Mouse (Mus musculus): ENCODE results near the gene Ctxn1.

Ctxn1 gene

GRCm38 (mm10) chr8:4250306-4250970 is 8.6 kb downstream of the Ctxn1 start:
- DNase-seq (ENCODE audit: low read depth): peak; percentile 79

- no peak for DNase-seq (ENCODE audit: low read depth)
These were observed 9.9 kb downstream of the Ctxn1 start for GRCm38 (mm10) chr8:4249213-4249612.

- no peak for DNase-seq (ENCODE audit: low read depth)
These were observed 11.0 kb downstream of the Ctxn1 start, which contains the start of gene Tgfbr3l for GRCm38 (mm10) chr8:4247951-4248540. TSS of gene Tgfbr3l (plus strand) at chr8:4248214.

DNA sequence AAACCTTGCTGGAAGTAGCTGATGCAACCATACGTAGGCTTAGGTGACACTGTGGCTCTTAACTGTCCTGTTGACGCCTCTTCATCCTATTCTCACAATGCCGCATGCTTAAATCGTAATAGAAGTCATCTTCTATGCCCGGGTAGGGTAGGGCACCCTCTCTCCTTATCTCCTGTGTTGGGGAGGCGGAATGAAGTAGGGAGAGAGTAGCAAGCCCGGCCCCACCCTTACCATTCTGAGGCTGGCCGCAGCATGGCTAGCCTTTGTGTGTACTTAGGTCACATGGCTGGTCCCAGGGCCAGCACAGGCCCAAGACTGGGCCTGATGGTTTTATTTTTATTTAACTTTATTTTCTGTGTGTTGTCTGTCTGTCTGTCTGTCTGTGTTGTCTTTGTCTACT is 11.8 kb downstream of the Ctxn1 start:
- no peak for DNase-seq (ENCODE audit: low read depth)

- DNase-seq (ENCODE audit: low read depth): no peak
These were observed 13.3 kb downstream of the Ctxn1 start for GRCm38 (mm10) chr8:4245737-4246136.

DNA sequence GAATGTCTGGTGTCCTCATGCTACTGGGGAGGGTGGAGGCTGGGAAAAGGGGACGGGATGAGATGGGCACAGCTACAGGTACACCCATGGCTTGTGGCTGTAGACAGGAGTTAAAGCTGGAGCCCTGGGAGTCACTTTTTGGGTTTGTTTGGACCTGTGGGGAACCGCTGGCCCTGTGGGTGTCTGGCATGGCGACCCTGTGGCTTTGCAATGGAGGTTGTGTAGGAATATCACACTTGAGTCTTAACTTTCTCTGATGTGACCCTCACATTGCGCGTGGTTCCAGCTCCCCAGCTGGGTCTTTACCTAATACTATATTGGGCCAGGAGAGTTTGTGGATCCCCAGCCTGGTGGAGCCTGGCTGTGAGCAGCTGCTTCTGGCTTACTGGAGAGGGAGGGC is 14.0 kb downstream of the Ctxn1 start:
- no peak for DNase-seq (ENCODE audit: low read depth)

- peak; percentile 49 for DNase-seq (ENCODE audit: low read depth)
These were observed 19.7 kb downstream of the Ctxn1 start for GRCm38 (mm10) chr8:4239193-4239890.

DNA sequence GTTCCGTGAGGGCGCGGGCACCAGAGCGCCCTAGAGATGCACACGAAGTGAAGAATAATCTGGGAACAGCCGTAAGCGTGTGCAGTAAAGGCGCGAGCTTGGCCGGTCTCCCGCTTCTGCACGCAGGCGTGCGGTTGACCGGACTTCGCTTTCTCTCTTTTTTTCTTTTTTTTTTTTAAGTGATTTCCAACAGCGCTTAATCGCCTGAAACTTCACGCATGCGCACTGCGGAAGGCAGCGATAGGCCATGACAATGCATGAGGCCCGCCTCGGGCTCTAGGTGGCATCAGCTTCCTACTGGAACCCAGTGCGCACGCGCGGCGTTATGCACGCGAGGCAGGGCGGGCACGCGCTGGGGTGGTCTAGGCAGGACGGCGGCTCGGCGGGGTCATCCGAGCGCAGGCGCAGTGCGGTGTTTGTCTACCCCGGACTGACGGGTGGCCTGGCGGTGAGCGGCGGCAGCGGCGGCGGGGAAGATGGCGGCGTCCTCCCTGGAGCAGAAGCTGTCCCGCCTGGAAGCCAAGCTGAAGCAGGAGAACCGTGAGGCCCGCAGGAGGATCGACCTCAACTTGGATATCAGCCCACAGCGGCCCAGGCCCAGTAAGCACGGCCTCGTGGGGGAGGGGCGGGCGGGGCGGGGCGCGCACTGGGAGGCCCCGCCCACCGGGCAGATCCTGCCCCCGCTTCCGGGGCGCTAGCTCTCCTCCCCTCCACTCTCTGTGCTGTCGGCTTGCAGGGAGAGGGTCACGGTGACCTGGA is 20.5 kb downstream of the Ctxn1 start, which contains the start of the genes Map2k7 and Gm49320:
Gene Map2k7, plus strand, starts transcription at position 307 of the 759 bp plus-strand sequence.
Gene Gm49320, plus strand, starts transcription at position 432 of the 759 bp plus-strand sequence.
- DNase-seq (ENCODE audit: low read depth): peak; percentile 99

DNA sequence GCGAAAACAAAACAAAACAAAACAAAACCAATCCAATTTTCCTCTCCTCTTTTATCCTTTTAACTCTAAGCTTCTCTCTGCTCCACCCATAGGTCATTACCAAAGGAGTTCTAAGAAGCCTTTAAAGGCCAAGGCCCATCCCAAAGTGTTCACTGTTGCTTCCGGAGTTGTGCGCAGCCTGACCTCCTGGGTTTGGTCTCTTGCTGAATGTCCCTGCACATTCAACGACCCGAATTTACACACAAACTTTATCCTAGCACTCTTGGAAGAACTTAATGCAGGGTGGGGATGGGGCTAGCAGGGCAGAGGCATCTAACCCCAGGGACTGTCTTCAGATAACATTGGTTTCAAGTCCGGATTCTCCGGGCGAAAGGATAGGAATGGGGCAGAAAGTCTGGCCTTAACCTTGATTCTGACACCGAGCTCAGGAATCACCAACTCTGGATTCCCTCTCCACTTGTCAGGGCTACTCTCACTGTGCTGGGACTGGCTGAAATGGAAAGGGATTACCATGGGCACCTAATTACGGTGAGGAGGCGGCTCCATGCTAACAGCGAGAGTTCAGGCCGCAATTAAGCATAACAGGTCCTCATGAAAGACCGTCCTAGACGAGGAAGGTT is 21.1 kb downstream of the Ctxn1 start:
- DNase-seq (ENCODE audit: low read depth): peak; percentile 85

- DNase-seq (ENCODE audit: low read depth): no peak
These were observed 28.3 kb downstream of the Ctxn1 start for GRCm38 (mm10) chr8:4230612-4231351.

- no peak for DNase-seq (ENCODE audit: low read depth)
These were observed 29.3 kb downstream of the Ctxn1 start for GRCm38 (mm10) chr8:4229784-4230183.

DNA sequence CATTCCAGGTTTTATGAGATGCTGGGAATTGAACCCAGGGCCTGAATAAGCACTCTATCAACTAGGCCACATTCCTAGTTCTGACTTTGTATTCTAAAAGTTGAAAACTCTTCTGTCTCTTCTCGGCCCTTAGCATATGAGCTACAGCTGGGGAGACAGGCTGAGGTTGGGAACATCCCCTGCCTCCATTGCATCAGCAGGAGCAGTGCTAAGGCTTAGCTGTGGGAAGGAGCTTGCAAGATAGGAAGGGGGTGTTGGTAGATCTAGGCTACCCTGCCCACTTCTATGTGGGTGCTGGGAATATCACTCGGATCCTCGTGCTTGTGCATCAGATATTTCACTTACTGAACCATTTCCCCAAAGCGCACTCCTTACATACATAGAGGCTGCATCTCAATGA is 31.2 kb downstream of the Ctxn1 start:
- DNase-seq (ENCODE audit: low read depth): no peak

DNA sequence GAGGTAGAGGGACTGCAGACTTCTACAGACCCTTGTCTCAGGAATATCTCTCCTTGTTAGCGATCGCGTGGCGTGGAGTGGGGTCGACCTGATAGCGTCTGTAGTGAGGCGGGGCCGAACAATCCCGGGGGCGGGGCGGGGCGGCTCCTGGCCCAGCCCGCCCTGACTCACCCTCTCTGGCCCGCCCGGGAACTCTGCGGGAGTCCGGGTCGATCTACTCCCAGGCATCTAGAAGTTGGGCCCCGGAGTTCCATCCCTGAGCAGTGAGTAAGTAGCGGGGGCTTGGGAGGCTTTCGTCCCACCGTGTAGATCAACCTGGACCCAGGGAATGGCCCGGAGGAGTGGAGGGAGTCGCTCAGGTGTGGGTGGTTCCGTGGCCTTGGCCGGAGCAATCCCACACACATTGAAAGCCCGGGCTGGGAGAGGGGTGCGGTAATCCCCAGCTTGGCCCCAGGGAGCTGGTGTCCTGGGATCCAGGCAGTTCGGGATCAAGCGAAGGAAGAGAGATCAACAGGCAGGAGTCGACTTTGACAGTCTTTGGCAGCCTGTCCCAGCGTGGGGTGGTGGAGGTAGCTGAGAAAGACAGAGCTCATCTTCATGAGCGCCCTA is 32.2 kb downstream of the Ctxn1 start, which contains the start of gene Lrrc8e:
Gene Lrrc8e, plus strand, starts transcription at position 89 of the 609 bp plus-strand sequence.
- no peak for DNase-seq (ENCODE audit: low read depth)

DNA sequence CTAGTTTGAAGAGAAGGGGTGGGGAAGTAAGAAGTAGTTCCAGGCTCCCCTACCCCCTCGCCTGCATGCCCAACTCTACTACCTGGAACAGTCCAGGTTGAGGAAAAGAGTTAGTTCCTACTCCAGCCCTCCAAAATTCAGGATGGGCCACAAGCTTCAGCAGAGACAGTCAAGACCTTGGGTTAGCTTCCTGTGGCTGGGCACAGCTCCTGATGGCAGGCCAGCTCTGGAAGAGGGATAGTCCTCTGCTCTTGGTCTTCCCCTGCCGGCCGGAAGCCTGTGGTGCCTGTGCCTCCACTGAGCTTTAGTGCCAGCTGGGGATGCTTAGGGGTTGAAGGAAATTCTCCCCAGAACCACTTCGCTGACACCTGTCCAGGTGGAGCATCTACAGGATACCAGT is 32.8 kb downstream of the Ctxn1 start:
- no peak for DNase-seq (ENCODE audit: low read depth)

DNA sequence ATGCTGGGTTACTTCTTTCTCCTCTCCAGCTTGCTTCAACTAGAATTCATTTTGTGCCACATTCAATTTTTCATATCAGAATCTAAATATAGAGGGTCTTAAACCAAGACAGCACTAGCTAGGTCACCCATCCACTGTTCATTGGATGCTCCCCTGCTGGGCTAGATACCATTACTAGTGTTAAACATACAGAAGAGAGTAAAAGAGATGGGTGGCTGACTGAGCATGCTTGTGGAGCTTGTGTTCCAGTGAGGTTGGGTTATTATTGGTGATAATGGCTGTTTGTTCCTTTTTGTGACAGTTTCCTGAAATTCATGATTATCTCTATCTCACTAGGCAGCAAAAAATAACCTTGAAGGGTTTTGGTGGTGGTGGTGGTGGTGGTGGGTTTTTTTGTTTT is 37.0 kb downstream of the Ctxn1 start:
- DNase-seq (ENCODE audit: low read depth): no peak

- no peak for DNase-seq (ENCODE audit: low read depth)
These were observed 39.5 kb downstream of the Ctxn1 start for GRCm38 (mm10) chr8:4219617-4220016.

- DNase-seq (ENCODE audit: low read depth): no peak
These were observed 42.1 kb downstream of the Ctxn1 start, which contains the start of gene Prr36 for GRCm38 (mm10) chr8:4216791-4217621. TSS of gene Prr36 (minus strand) at chr8:4217459.

DNA sequence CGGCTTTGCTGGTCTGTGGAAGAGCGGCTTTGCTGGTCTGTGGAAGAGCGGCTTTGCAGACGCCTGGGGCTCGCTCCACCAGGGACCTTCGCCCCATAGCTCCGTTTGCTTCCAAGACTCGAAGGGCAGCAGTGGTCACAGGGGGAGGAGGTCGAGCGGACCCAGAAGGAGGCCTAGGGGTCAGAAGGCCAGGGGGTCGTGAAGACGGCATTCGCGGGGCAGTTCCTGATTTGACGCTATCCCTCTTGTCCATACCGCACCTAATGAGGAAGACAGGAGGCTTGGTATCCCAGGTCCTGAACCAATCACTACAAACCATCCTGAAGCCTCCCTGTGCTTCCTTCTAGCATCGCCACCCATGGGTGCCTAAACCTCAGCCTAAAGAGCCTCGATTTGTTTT is 42.8 kb downstream of the Ctxn1 start:
- DNase-seq (ENCODE audit: low read depth): no peak

All from 416B (cell line).